Comparison of ENCODE assay signal across 7 mouse cellular contexts in genomic region chr8:114081049-114081756, GRCm38 (mm10). TPM values are rescaled to one million over a fixed set of nuclear protein-coding genes. Genes with fewer than 3 reads are reported as not detected.
A peak's percentile ranks its signal among the peaks of the same experiment; 100 is the strongest.
DNase-seq lines count a peak whose midpoint lies in the region; ATAC-seq and TF ChIP-seq lines count a peak whose summit lies in the region.

No protein-coding gene starts in this region.

- TF ChIP-seq CTCF in lung, postnatal 0 days (IDR thresholded peaks at IDR 0.05), result peak; percentile 88

- DNase-seq in ES-CJ7 (ENCODE audit: low read depth, low spot score) (peak; percentile 68), adipocyte (ENCODE audit: low spot score) (peak; percentile 72)
- DNase-seq in embryo, embryonic 10.5 days (ENCODE audit: low spot score), result peak; percentile 80
- peak; percentile 21 to 41 for DNase-seq in heart, postnatal 36 days
- DNase-seq in kidney, postnatal 36 days, result peak; percentile 9 to 51
- DNase-seq in lung, postnatal 0 days (ENCODE audit: low spot score), result peak; percentile 46
- peak; percentile 32 for DNase-seq in retina, adult 2 months (ENCODE audit: low read depth, low spot score)

- 13% methylated on average over 10 of the region's 10 CpGs for WGBS in lung, postnatal 0 days

- no peaks in the 10 kb centered on the region for H3K4me1 ChIP-seq in lung, postnatal 0 days (ENCODE audit: insufficient read depth, low read depth, low read length)

- ATAC-seq in lung, postnatal 0 days, result peak; percentile 50

- no peak overlapping the region for H3K27ac ChIP-seq in lung, postnatal 0 days (ENCODE audit: low read length)

- H3K36me3 ChIP-seq in lung, postnatal 0 days (ENCODE audit: insufficient read depth, low read length), result no peaks in the 10 kb centered on the region

- no peak for TF ChIP-seq EP300 in lung, postnatal 0 days (IDR thresholded peaks at IDR 0.05)

- no peak overlapping the region for H3K4me2 ChIP-seq in lung, postnatal 0 days (replicated peaks; ENCODE audit: low read depth, low read length)

- H3K9me3 ChIP-seq in lung, postnatal 0 days (ENCODE audit: low read length), result no peaks in the 10 kb centered on the region

- no peak overlapping the region for H3K9ac ChIP-seq in lung, postnatal 0 days (replicated peaks; ENCODE audit: low read depth)

- H3K27me3 ChIP-seq in lung, postnatal 0 days (replicated peaks; ENCODE audit: insufficient read depth, low read length), result no peaks in the 10 kb centered on the region

- H3K4me3 ChIP-seq in lung, postnatal 0 days (ENCODE audit: low read depth, low read length), result no peak overlapping the region

- intact Hi-C loops in heart, postnatal 36 days (cut with DNase I), result loop anchor here (1.0 kb wide), 2 partner anchors 288 to 357 kb away; no protein-coding TSS in a partner anchor

RNA-seq across cellular contexts. Expression of gene Nudt7, which starts 52.2 kb away (rescaled TPM):
- total RNA-seq in heart, postnatal 36 days (2021), result 100 to 1,000 TPM in 1 of 2 experiments, 10 to 100 TPM in 1; 86.3 to 119 TPM
- 22.0 and 23.0 TPM in 2 replicates for polyA plus RNA-seq in lung, postnatal 0 days (2015; fragmentation: Nextera tagmentation; extraction: Ambion mirVana)

Comparison
In these comparisons a context has a peak if more than half of its experiments do, and no peak if none do; other contexts are left out.
1. DNase-seq: peak in every context shown above with its lines; median percentile 80 in embryo, embryonic 10.5 days; 72 in adipocyte; 68 in ES-CJ7; 46 in lung, postnatal 0 days; 32 in retina, adult 2 months; 31 in heart, postnatal 36 days; 30 in kidney, postnatal 36 days.